Mouse (Mus musculus): ENCODE data around the gene Satb1.

GRCm38 (mm10) chr17:51791226-51791625, 41.9 kb downstream of the Satb1 start:
- TF ChIP-seq CTCF (IDR thresholded peaks at IDR 0.05; ENCODE audit: borderline replicate concordance, insufficient read depth, low read depth, low read length): no peak
- no peak for TF ChIP-seq POLR2A (IDR thresholded peaks at IDR 0.05; ENCODE audit: borderline replicate concordance, insufficient read depth, low read length)

Measured in cerebellum, adult 2 months (tissue).